Mouse (Mus musculus) thymus, postnatal 4 days (tissue): ENCODE data around the gene Lmf2.

ENCODE experiments used
- DNase-seq: peaks from one replicate; pipeline ENCODE4 v3.0.0; 2021

Lmf2 gene

DNA sequence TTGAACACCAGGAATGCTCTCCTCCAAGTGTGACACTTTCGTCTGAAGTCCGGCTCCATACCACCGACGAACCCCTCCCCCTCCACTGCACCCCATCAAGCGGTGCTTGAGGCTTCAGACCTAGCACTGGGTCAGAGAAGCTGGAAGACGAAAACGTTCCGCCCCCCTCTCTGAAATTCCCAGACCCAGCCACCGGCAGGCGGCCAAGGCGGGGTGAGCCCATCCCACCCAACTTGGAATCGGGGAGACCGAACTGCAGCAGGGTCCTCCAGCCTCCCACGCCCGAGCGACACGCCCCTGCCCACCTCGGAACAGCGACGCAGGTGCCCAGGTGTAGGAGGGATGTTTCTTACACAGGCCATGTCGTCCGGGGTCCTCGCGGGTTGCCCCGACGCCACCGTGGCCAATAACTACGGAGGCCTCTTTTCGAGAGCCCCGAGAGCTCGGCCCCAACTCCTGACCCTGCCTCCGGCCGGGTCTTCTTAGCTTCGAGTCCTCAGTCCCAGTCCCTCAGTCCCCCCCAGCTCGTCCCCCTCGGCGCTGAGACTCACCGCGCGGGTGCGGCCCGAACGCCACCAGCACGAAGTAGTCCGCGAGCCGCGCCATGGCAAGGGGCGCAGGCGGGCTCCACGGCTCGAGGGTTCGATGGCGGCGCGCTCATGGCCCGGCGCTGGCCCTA is 40.8 kb downstream of the Lmf2 start:
- DNase-seq = no peak

DNA sequence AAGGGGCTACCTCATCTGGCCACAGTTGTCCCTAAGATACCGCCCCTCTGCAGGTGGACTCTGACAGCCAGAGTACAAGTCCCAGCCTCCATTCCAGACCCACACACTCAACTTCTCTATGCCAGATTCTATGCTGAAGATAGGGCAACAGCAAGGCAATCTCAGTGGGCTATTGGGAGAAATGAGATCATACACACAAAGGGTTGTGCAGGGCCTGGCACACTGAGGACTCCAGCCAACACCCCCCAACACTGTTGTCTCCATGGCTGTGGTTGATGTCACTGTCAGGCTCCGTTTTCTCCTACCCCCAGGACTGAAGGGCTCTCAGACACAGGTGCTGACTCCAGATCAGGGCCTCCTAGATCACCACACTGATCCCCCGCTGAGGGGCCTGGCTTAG is 41.4 kb downstream of the Lmf2 start:
- no peak for DNase-seq

DNA sequence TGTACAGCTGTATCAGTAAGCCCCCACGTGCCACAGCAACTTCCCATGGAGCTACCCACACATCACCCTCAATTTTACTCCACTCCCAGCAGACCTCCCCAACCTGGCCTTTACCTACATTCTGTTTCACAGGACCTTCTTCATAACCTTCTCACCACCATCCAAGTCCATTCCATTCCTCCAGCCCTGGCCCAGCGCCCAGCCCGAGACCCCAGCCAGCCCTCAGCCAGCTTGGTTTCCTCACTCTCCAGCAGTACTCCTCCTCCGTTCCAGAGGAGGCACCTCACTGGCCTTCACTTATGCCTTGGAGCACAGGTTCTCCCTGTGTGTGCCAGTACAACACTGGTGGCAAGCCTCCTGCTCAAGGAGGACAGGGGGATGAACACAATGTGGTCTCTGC is 42.1 kb downstream of the Lmf2 start:
- DNase-seq = no peak

DNA sequence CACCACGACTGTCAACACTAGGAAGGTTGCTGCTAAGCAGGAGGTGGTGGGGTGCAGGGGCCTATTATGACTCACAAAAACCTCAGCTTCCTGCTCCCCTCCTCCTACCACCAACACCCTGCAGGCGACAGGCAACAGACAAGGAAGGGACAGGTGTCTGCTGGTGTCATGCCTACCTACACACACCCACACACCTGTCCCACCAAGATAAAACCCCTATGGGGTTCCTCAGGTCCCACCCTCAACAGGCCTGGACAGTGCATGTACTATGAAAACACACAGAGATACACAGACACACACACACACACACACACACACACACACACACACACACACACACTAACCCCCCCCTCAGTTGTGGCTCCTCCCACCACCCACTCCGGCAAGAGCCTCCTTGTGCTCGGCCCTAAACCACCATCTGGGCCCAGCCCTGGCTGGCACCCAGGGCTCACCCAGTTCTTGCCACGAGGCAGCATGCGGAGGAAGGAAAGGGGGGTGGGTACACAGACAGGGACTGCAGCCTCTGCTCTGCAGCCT is 45.4 kb downstream of the Lmf2 start:
- peak; percentile 81 for DNase-seq

DNA sequence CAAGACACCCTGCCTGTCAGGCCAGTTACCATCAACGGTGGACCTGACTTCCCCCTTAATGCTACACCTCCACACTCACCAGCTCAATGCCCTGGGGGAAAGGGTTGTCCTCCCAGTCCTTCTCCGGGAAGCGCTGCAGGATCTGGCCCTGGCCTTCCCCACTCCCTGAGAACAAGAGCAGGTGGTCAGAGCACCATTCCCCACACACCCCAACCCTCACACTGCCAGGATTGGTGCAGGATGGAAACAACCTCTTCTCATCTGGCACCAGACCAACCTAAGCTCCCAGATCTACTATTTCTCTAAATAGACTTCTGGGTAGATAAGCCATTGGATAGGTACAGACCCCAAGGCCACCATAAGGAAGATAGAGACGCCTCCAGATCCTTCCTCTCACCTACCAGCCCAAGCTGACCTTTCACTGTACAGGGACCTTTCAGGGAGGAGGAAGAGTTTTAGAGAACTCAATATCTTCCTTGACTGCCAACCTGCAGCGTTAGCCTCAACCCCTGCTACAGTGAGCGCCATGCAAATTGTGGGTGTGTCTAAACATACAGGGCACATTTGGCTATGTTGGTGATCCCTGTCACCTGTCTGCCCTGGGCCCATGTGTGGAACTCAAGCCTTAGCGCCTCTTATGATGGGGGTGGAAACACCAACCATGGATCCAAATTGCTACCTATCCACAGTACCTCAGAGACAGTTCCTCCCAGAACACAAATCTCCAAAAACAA is 46.9 kb downstream of the Lmf2 start:
- no peak for DNase-seq

DNA sequence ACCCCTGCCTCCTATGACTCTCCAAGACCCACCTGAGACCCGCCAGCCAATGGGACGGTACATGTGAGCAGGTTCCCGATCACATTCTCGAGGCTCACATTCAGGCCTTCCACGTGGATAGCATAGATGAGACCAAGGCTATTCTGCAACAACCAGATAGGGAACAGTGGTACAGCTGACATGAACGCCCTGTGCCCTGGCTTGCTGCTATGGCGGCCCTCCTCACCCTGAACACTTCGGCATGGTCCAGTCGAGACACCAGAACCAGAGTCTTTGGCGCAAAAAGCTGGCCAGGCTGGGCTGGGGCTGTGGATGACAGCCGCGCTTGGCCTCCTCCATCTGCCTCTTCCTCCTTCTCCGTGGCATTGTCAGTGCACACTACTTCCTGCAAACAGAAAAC is 48.0 kb downstream of the Lmf2 start:
- no peak for DNase-seq

DNA sequence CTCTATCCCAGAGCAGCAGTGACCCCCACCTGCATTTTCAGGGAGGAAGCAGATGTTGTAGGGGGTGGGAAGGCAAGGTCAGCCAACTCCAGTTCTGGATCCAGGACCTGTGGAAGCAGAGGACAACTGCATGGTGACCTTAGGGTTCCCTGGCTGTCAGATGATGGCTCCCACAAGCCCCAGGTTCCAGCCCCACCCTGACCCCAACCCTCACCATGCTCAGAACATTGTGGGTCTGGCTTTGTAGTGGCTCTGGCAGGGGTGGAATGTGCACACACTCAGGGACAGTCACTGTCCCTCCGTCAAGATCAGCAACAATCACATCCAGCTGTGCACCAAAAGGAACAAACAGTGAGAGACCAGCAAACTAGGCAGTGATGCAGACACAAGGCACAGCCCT is 49.5 kb downstream of the Lmf2 start:
- DNase-seq = no peak
